Mouse (Mus musculus): ENCODE data around the gene Rnf141. TPM values are rescaled to one million over a fixed set of nuclear protein-coding genes. Genes with fewer than 3 reads are reported as not detected.

The Rnf141 gene
- polyA plus RNA-seq, 1 experiment from 2014 or later = 18.6 TPM

DNA sequence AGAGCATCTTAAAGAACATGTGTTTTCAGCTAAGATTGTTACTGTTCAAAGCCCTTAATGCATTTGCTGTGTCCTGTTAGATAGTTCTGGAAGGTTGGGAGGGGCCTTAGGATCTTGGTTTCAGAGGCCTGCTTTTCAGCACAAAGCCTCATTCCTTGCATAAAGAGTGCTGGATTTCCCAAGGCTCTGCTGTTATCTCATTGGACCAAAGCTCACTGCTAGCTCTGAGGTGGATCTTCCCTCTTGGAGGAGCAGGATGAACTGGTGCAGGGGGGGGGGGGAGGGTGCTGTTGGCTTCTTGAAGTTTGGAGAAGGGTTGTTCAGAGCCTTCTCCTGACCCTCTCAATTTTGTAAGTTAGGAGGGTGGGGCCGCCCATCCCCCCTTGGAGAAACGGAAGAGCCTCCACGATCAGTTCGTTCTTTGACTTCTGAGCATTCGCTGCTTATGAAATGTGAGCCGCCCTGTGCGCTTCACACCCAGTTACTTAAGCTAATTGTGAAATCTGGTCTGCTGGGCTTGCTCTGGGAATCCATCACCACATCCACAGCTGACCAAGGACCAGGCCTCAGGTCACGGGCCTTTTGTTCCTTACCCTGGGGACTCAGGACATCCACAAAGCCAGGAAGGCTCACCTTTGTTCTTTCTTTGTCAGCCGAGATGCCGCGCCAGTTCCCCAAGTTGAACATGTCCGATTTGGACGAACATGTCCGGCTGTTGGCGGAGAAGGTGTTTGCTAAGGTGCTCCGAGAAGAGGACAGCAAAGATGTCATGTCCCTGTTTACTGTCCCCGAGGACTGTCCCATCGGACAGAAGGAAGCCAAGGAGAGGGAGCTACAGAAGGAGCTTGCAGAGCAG lies 66.9 kb downstream of the Rnf141 start:
- Histone ChIP-seq H3K4me1 (peaks cover 54% of the 10 kb centered on the region), H3K4me2 (no peak overlapping the region), H3K27me3 (no peaks in the 10 kb centered on the region), H3K4me3 (no peak overlapping the region), H3K9ac (no peak overlapping the region), H3K9me3 (no peaks in the 10 kb centered on the region), H3K27ac (no peak overlapping the region; the same call in 1 of the 2 replicates), H3K36me3 (no peaks in the 10 kb centered on the region)
- 74% methylated on average over 18 of the region's 18 CpGs for WGBS
- 0 out of 2 replicates have a peak, but pooled peaks have one; percentile 13 for ATAC-seq (ENCODE audit: insufficient number of reproducible peaks, low FRiP score, low TSS enrichment, low read depth)

GRCm38 (mm10) chr7:110774674-110775073 lies 69.6 kb downstream of the Rnf141 start:
- 0 out of 2 replicates have a peak, but pooled peaks cover under 1% of the 10 kb centered on the region for H3K27me3 ChIP-seq
- no peak overlapping the region for H3K27ac ChIP-seq
- H3K9ac ChIP-seq = no peak overlapping the region
- H3K4me3 ChIP-seq = no peak overlapping the region
- no peak overlapping the region for H3K4me2 ChIP-seq
- peaks cover 28% of the 10 kb centered on the region for H3K4me1 ChIP-seq
- no peaks in the 10 kb centered on the region for H3K9me3 ChIP-seq
- 84% methylated on average over 8 of the region's 8 CpGs for WGBS
- ATAC-seq (ENCODE audit: insufficient number of reproducible peaks, low FRiP score, low TSS enrichment, low read depth) = no peak
- no peaks in the 10 kb centered on the region for H3K36me3 ChIP-seq

- Histone ChIP-seq H3K9ac (no peak overlapping the region), H3K9me3 (no peaks in the 10 kb centered on the region), H3K36me3 (no peaks in the 10 kb centered on the region), H3K27me3 (0 out of 2 replicates have a peak, but pooled peaks cover 4% of the 10 kb centered on the region), H3K27ac (peak overlapping the region; percentile 84), H3K4me2 (peak overlapping the region; percentile 31), H3K4me3 (peak overlapping the region; percentile 14; the same call in 1 of the 2 replicates), H3K4me1 (peaks cover 30% of the 10 kb centered on the region)
- no peak for ATAC-seq (ENCODE audit: insufficient number of reproducible peaks, low FRiP score, low TSS enrichment, low read depth)
- WGBS = 54% methylated on average over 1 of the region's 1 CpGs
These were observed 70.2 kb downstream of the Rnf141 start for GRCm38 (mm10) chr7:110774077-110774476.

DNA sequence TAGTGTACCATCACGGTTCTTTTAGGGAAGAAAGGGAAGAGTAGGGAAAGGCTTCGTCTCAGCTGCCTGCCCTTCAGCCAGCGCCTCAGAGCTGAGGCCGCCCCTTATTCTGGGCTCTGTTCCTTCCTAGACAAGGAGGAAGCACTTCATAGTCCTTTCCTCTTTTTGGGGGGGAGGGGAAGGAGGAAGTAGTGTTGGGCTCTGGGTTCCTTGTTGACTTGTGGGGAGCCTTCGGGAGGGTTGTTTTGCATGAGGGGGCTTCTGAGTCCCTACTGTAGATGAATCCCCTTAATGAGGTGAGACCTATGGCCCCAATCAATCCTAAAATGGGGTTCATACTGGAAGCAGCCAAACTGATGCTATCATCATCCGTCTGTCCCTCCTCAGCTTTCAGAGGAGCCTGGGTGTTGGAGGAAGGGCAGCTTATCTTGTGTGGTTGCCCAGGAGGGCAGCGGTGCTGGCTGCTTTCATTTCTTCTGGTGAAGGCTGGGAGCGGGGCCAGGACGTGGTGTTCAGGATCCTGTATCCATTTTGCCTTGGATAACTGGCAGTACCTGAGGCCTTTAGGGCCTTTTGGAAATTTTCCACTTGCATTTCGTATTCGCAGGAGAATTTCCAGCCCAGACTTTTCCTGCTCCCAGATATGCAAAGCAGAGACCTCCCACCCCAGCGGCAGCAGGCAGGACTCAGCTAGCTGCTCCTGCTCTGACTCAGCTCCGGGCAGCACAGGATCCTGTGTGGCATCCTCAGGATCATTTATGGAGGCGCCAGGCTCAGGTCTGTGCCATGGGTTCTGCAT lies 70.9 kb downstream of the Rnf141 start:
- Histone ChIP-seq H3K36me3 (no peaks in the 10 kb centered on the region), H3K9me3 (no peaks in the 10 kb centered on the region), H3K27ac (peak overlapping the region; percentile 84), H3K9ac (no peak overlapping the region), H3K4me3 (peak overlapping the region; percentile 14; the same call in 1 of the 2 replicates), H3K27me3 (0 out of 2 replicates have a peak, but pooled peaks cover 4% of the 10 kb centered on the region), H3K4me1 (peaks cover 37% of the 10 kb centered on the region), H3K4me2 (peak overlapping the region; percentile 31)
- 31% methylated on average over 14 of the region's 14 CpGs for WGBS
- no peak for ATAC-seq (ENCODE audit: insufficient number of reproducible peaks, low FRiP score, low TSS enrichment, low read depth)

GRCm38 (mm10) chr7:110772343-110772742 lies 71.9 kb downstream of the Rnf141 start:
- H3K4me1 ChIP-seq = peaks cover 45% of the 10 kb centered on the region
- H3K4me3 ChIP-seq = no peak overlapping the region
- no peak overlapping the region for H3K9ac ChIP-seq
- no peaks in the 10 kb centered on the region for H3K36me3 ChIP-seq
- H3K4me2 ChIP-seq = no peak overlapping the region
- no peak overlapping the region for H3K27ac ChIP-seq
- H3K27me3 ChIP-seq = peaks cover 4% of the 10 kb centered on the region; the same call in 1 of the 2 replicates
- 84% methylated on average over 3 of the region's 3 CpGs for WGBS
- no peaks in the 10 kb centered on the region for H3K9me3 ChIP-seq
- ATAC-seq (ENCODE audit: insufficient number of reproducible peaks, low FRiP score, low TSS enrichment, low read depth) = no peak

DNA sequence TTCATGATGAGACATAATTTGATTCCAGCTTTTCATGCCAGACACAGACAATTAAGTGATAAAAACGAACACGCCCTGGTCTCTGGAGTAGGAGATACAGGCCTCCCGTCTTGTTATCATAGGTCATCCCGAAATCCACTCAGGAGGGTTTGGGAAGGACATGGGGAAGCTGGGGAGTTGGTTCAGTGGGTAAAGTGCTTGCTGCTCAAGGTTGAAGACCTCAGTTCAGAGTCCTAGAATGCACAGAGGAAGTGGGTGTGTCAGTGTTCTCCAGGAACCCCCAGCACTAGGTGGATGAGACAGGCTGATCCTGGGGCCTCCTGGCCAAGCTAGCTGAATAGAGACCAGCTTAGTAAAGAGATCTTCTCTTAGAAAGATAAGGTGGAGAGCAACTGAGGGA lies 73.3 kb downstream of the Rnf141 start:
- no peaks in the 10 kb centered on the region for H3K9me3 ChIP-seq
- ATAC-seq (ENCODE audit: insufficient number of reproducible peaks, low FRiP score, low TSS enrichment, low read depth) = no peak
- H3K27ac ChIP-seq = no peak overlapping the region

GRCm38 (mm10) chr7:110769094-110769493 lies 75.2 kb downstream of the Rnf141 start:
- 35% methylated on average over 4 of the region's 4 CpGs for WGBS
- Histone ChIP-seq H3K27me3 (peaks cover 4% of the 10 kb centered on the region; the same call in 1 of the 2 replicates), H3K36me3 (no peaks in the 10 kb centered on the region), H3K27ac (0 out of 2 replicates have a peak overlapping the region, but pooled peaks have one; percentile 19), H3K9ac (no peak overlapping the region; the same call in 1 of the 2 replicates), H3K4me3 (peak overlapping the region; percentile 54), H3K4me1 (peaks cover 33% of the 10 kb centered on the region), H3K9me3 (no peaks in the 10 kb centered on the region), H3K4me2 (peak overlapping the region; percentile 97)
- ATAC-seq (ENCODE audit: insufficient number of reproducible peaks, low FRiP score, low TSS enrichment, low read depth) = 0 out of 2 replicates have a peak, but pooled peaks have one; percentile 48

More for the DNA sequence above, 73.3 kb downstream of the Rnf141 start:
- no peak overlapping the region for H3K4me3 ChIP-seq
- H3K36me3 ChIP-seq = no peaks in the 10 kb centered on the region
- H3K4me1 ChIP-seq = peaks cover 36% of the 10 kb centered on the region
- peaks cover 4% of the 10 kb centered on the region; the same call in 1 of the 2 replicates for H3K27me3 ChIP-seq
- H3K4me2 ChIP-seq = no peak overlapping the region
- no peak overlapping the region for H3K9ac ChIP-seq
- 73% methylated on average over 4 of the region's 4 CpGs for WGBS

DNA sequence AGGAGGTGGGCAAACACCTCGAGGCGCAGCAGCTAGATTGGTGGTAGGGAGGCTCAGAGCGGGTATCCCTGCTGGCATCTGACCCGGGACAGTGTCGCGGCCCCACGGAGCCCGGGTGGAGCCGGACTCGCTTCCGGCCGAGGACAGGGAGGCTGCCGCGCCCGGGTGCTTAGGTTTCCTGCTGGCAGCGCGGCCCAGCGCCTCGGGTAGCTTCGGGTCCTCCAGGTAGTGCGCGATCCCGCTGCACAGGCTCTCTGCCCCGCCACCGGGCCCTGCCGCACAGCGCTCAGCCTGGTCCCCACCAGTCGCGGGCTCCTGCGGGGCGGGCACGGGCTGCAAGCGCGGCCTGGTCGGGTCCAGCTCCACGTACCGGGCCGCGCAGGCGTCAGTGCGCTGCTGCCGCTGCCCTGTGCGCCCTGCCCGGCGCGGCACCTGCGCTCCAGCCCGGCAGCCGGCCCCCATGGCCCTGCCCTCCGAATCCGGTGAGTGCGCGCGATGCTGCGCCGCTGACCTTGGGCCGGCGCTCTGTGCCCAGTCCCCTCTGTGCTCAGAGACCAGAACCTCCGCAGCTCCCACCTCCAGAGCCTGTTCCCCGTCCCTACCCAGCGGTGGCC lies 75.7 kb downstream of the Rnf141 start:
- 1% methylated on average over 55 of the region's 61 CpGs for WGBS
- peaks cover 27% of the 10 kb centered on the region for H3K4me1 ChIP-seq
- peak overlapping the region; percentile 97 for H3K4me2 ChIP-seq
- ATAC-seq (ENCODE audit: insufficient number of reproducible peaks, low FRiP score, low TSS enrichment, low read depth) = peak; percentile 44; the same call in 1 of the 2 replicates
- no peaks in the 10 kb centered on the region for H3K9me3 ChIP-seq
- peak overlapping the region; percentile 19; the same call in 1 of the 2 replicates for H3K27ac ChIP-seq
- H3K9ac ChIP-seq = peak overlapping the region; percentile 57
- peaks cover 4% of the 10 kb centered on the region; the same call in 1 of the 2 replicates for H3K27me3 ChIP-seq
- H3K36me3 ChIP-seq = no peaks in the 10 kb centered on the region
- peak overlapping the region; percentile 54 for H3K4me3 ChIP-seq

DNA sequence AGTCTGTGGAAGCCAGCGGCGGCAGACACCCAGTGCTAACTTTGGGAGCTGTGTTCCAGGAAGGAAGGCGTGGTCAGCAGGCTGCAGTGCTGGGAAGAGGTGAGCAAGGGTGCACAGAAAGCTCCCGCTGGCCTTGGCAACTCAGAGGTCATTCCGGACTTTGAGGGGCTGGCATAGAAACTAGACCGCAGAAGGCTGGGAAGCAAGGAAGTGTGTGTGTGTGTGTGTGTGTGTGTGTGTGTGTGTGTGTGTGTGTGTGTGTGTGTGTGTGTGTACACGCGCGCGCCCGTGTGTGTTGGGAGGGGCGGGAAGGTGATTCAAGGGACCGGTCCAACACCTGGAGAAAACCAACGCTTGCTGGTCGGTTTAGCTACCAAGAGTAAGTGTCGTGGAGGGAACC lies 76.3 kb downstream of the Rnf141 start, which contains the start of gene Ampd3:
Gene Ampd3 (plus strand): TSS at position 206 of the 400 bp plus-strand sequence.
- no peak for ATAC-seq (ENCODE audit: insufficient number of reproducible peaks, low FRiP score, low TSS enrichment, low read depth)
- peak within 1 kb of the TSS; percentile 54 for H3K4me3 ChIP-seq
- H3K27ac ChIP-seq = peak within 1 kb of the TSS; percentile 19; the same call in 1 of the 2 replicates
- H3K9me3 ChIP-seq = no peaks in the 10 kb centered on the region
- H3K4me1 ChIP-seq = peaks cover 22% of the 10 kb centered on the region
- H3K9ac ChIP-seq = peak within 1 kb of the TSS; percentile 57
- H3K4me2 ChIP-seq = peak within 1 kb of the TSS; percentile 97
- H3K36me3 ChIP-seq = no peaks in the 10 kb centered on the region
- WGBS = 19% methylated on average over 15 of the region's 16 CpGs
- H3K27me3 ChIP-seq = peaks cover 4% of the 10 kb centered on the region; the same call in 1 of the 2 replicates

- Histone ChIP-seq H3K27ac (no peak overlapping the region), H3K4me1 (0 out of 2 replicates have a peak, but pooled peaks cover under 1% of the 10 kb centered on the region), H3K36me3 (no peaks in the 10 kb centered on the region), H3K27me3 (peaks cover 3% of the 10 kb centered on the region; the same call in 1 of the 2 replicates), H3K4me3 (no peak overlapping the region), H3K9ac (no peak overlapping the region), H3K9me3 (no peaks in the 10 kb centered on the region), H3K4me2 (no peak overlapping the region)
- ATAC-seq (ENCODE audit: insufficient number of reproducible peaks, low FRiP score, low TSS enrichment, low read depth) = no peak
- 80% methylated on average over 5 of the region's 5 CpGs for WGBS
These were observed 81.6 kb downstream of the Rnf141 start for GRCm38 (mm10) chr7:110762605-110763180.

GRCm38 (mm10) chr7:110756440-110756839 lies 87.8 kb downstream of the Rnf141 start:
- Histone ChIP-seq H3K27ac (no peak overlapping the region), H3K4me1 (peaks cover 11% of the 10 kb centered on the region), H3K9ac (no peak overlapping the region), H3K9me3 (no peaks in the 10 kb centered on the region), H3K4me3 (no peak overlapping the region), H3K4me2 (no peak overlapping the region), H3K36me3 (no peaks in the 10 kb centered on the region), H3K27me3 (no peaks in the 10 kb centered on the region)
- WGBS = 48% methylated on average over 2 of the region's 2 CpGs
- no peak for ATAC-seq (ENCODE audit: insufficient number of reproducible peaks, low FRiP score, low TSS enrichment, low read depth)
